Mouse (Mus musculus) effector memory CD4-positive, alpha-beta T cell, adult 5 months (primary cell): ENCODE results near the gene Olfr1026. TPM values are rescaled to one million over a fixed set of nuclear protein-coding genes. Genes with fewer than 3 reads are reported as not detected.

ENCODE experiments used
- polyA plus RNA-seq: library from polyadenylated mRNA; unstranded; fragments of 100-300 nt; shearing (Covaris generic); gene quantifications from one replicate; pipeline ENCODE4 v1.2.1, GENCODE M21; 2017

The Olfr1026 gene
- polyA plus RNA-seq = not detected

GRCm38 (mm10) chr2:85921258-85921657 lies at the start of gene Olfr1026:
Olfr1026 (plus strand) TSS chr2:85921558.

GRCm38 (mm10) chr2:85885340-85885739 lies 36.0 kb upstream of the Olfr1026 start, which contains the start of gene Olfr1023:
Olfr1023 (plus strand) TSS chr2:85885640.

GRCm38 (mm10) chr2:85904952-85905351 lies 16.4 kb upstream of the Olfr1026 start, which contains the start of gene Olfr1024:
Olfr1024 (minus strand) TSS chr2:85905052.

GRCm38 (mm10) chr2:85914893-85915292 lies 6.5 kb upstream of the Olfr1026 start, which contains the start of gene Olfr1025-ps1:
Olfr1025-ps1 (plus strand) TSS chr2:85915193.

GRCm38 (mm10) chr2:85950137-85950536 lies 28.8 kb downstream of the Olfr1026 start, which contains the start of gene Olfr1028:
Olfr1028 (plus strand) TSS chr2:85950437.

GRCm38 (mm10) chr2:85973595-85973994 lies 52.2 kb downstream of the Olfr1026 start, which contains the start of gene Olfr1029:
Olfr1029 (plus strand) TSS chr2:85973895.

Other genes with a start within 250 kb of the Olfr1026 start
- not detected for gene Olfr1006, start 242.8 kb upstream of the Olfr1026 start, polyA plus RNA-seq
- not detected for gene Olfr1008, start 232.1 kb upstream of the Olfr1026 start, polyA plus RNA-seq
- not detected for gene Olfr1009, start 206.1 kb upstream of the Olfr1026 start, polyA plus RNA-seq
- not detected for gene Olfr1012, start 158.8 kb upstream of the Olfr1026 start, polyA plus RNA-seq
- gene Olfr1013, start 154.5 kb upstream of the Olfr1026 start, polyA plus RNA-seq = not detected
- gene Olfr1014, start 148.8 kb upstream of the Olfr1026 start, polyA plus RNA-seq = not detected
- gene Olfr1015, start 139.5 kb upstream of the Olfr1026 start, polyA plus RNA-seq = not detected
- gene Olfr1016, start 119.0 kb upstream of the Olfr1026 start, polyA plus RNA-seq = not detected
- gene Olfr1018, start 103.1 kb upstream of the Olfr1026 start, polyA plus RNA-seq = not detected
- gene Olfr1019, start 76.1 kb upstream of the Olfr1026 start, polyA plus RNA-seq = not detected
- 0.35 TPM for gene Olfr1020, start 74.5 kb upstream of the Olfr1026 start, polyA plus RNA-seq
- not detected for gene Olfr1022, start 53.0 kb upstream of the Olfr1026 start, polyA plus RNA-seq
- gene Olfr1023, start 35.9 kb upstream of the Olfr1026 start, polyA plus RNA-seq = not detected
- gene Olfr1024, start 16.5 kb upstream of the Olfr1026 start, polyA plus RNA-seq = not detected
- not detected for gene Olfr1025-ps1, start 6.4 kb upstream of the Olfr1026 start, polyA plus RNA-seq
- gene Olfr1028, start 28.9 kb downstream of the Olfr1026 start, polyA plus RNA-seq = not detected
- gene Olfr1029, start 52.3 kb downstream of the Olfr1026 start, polyA plus RNA-seq = not detected
- 0.14 TPM for gene Olfr1030, start 57.7 kb downstream of the Olfr1026 start, polyA plus RNA-seq
- not detected for gene Olfr1031, start 68.7 kb downstream of the Olfr1026 start, polyA plus RNA-seq
- gene Olfr1032, start 84.0 kb downstream of the Olfr1026 start, polyA plus RNA-seq = not detected
- gene Olfr1033, start 99.1 kb downstream of the Olfr1026 start, polyA plus RNA-seq = 11.3 TPM
- gene Olfr1034, start 124.3 kb downstream of the Olfr1026 start, polyA plus RNA-seq = not detected
- not detected for gene Olfr1036, start 152.4 kb downstream of the Olfr1026 start, polyA plus RNA-seq
- not detected for gene Olfr1037, start 165.8 kb downstream of the Olfr1026 start, polyA plus RNA-seq
- not detected for gene Olfr1039, start 214.4 kb downstream of the Olfr1026 start, polyA plus RNA-seq
- gene Olfr1040, start 225.2 kb downstream of the Olfr1026 start, polyA plus RNA-seq = not detected
- 0.14 TPM for gene Olfr1042, start 240.3 kb downstream of the Olfr1026 start, polyA plus RNA-seq
- gene Olfr1043, start 246.0 kb downstream of the Olfr1026 start, polyA plus RNA-seq = not detected